In the genomic region with DNA sequence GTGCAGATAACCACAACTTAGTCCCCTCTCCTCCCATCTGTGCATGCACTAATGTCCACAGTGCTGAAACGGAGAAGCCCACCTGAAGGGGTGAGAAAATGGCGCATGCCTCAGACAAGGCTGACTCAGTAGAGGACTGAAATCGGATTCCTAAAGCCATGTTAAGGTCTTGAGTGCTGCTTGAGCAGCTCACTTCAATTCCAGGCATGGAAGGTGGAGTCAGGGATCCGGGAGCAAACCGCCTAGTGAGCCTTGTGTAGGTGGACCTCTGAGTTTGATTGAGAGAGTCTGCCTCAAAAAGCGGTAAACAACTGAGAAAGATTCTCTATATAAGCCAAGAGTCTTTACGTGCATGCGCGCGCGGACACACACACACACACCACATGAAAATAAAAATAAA, we compare ENCODE assay signal across 14 mouse cellular contexts.
"Had no signal": no experiment of that assay in that cellular context is flagged by ENCODE, and none has a peak within 500 bp of the region (broad histone marks: within the 10 kb centered on the region; RNA-seq: fewer than 3 reads in every experiment).

No protein-coding gene starts in this region.

- H3K4me3 ChIP-seq: kidney, embryonic 15.5 days; limb, embryonic 15.5 days; liver, embryonic 12.5 days; midbrain, embryonic 13.5 days; myocyte; neural tube, embryonic 15.5 days had no signal

- H3K36me3 ChIP-seq: kidney, embryonic 15.5 days; limb, embryonic 15.5 days; liver, embryonic 12.5 days; midbrain, embryonic 13.5 days; neural tube, embryonic 15.5 days had no signal

- H3K27me3 ChIP-seq: kidney, embryonic 15.5 days; limb, embryonic 15.5 days; liver, embryonic 12.5 days had no signal

- H3K4me2 ChIP-seq: kidney, embryonic 15.5 days; limb, embryonic 15.5 days; liver, embryonic 12.5 days; midbrain, embryonic 13.5 days; neural tube, embryonic 15.5 days had no signal

- DNase-seq: kidney, adult 2 months; kidney, postnatal 14 days; layer of hippocampus, postnatal 36 days; right cerebral cortex, adult 18-20 months; right cerebral cortex, postnatal 25 days; thymus, adult 18-20 months; thymus, postnatal 14 days had no signal

- H3K9ac ChIP-seq: kidney, embryonic 15.5 days; limb, embryonic 15.5 days; liver, embryonic 12.5 days; midbrain, embryonic 13.5 days; neural tube, embryonic 15.5 days had no signal

- ATAC-seq: liver, embryonic 12.5 days; midbrain, embryonic 13.5 days had no signal

- H3K9me3 ChIP-seq: kidney, embryonic 15.5 days; limb, embryonic 15.5 days; liver, embryonic 12.5 days; midbrain, embryonic 13.5 days; neural tube, embryonic 15.5 days had no signal

- H3K27ac ChIP-seq: kidney, embryonic 15.5 days; limb, embryonic 15.5 days; liver, embryonic 12.5 days; midbrain, embryonic 13.5 days; neural tube, embryonic 15.5 days; stomach, postnatal 0 days had no signal
